In genomic region chr13:36731016-36731930, GRCm38 (mm10) we compare ENCODE assay signal across 8 mouse cellular contexts. TPM values are rescaled to one million over a fixed set of nuclear protein-coding genes. Genes with fewer than 3 reads are reported as not detected.
A peak's percentile ranks its signal among the peaks of the same experiment; 100 is the strongest.
DNase-seq lines count a peak whose midpoint lies in the region; ATAC-seq and TF ChIP-seq lines count a peak whose summit lies in the region.

No protein-coding gene starts in this region.

- no peak overlapping the region for H3K27ac ChIP-seq in ES-Bruce4 (ENCODE audit: insufficient read depth, low read length)
- H3K27ac ChIP-seq in midbrain, embryonic 11.5 days (ENCODE audit: low read depth, low read length), result peak overlapping the region; percentile 63
- H3K27ac ChIP-seq in stomach, postnatal 0 days (replicated peaks), result no peak overlapping the region

- no peaks in the 10 kb centered on the region for H3K4me1 ChIP-seq in ES-Bruce4 (ENCODE audit: control insufficient read depth, insufficient read depth, low read length)
- H3K4me1 ChIP-seq in midbrain, embryonic 11.5 days (ENCODE audit: control insufficient read depth, insufficient read depth, low read length), result peaks cover 6% of the 10 kb centered on the region
- peaks cover 4% of the 10 kb centered on the region; the same call in 1 of the 2 replicates for H3K4me1 ChIP-seq in stomach, postnatal 0 days (replicated peaks; ENCODE audit: control insufficient read depth, insufficient read depth)

- H3K79me2 ChIP-seq in C2C12 (ENCODE audit: control insufficient read depth, insufficient read depth), result peaks cover 28% of the 10 kb centered on the region

- no peaks in the 10 kb centered on the region for H3K9me3 ChIP-seq in ES-Bruce4 (replicated peaks; ENCODE audit: control insufficient read depth, insufficient read depth, low read length, poor library complexity, severe bottlenecking)
- H3K9me3 ChIP-seq in midbrain, embryonic 11.5 days (ENCODE audit: control insufficient read depth, low read length), result no peaks in the 10 kb centered on the region
- no peaks in the 10 kb centered on the region for H3K9me3 ChIP-seq in stomach, postnatal 0 days (ENCODE audit: control insufficient read depth, low read length)

- intact Hi-C loops in heart, postnatal 10 days (cut with DNase I), result loop anchor here (10.0 kb wide), 1 partner anchor 616 kb away; the partner anchor contains the start of genes Fars2 and Lyrm4

- peak; percentile 72 for DNase-seq in embryo, embryonic 11 days
- peak; percentile 44 to 57 for DNase-seq in heart, postnatal 10 days
- peak; percentile 56 to 61 for DNase-seq in layer of hippocampus, postnatal 14 days (ENCODE audit: low spot score in 2 of 2)
- DNase-seq in midbrain, embryonic 11.5 days (ENCODE audit: low spot score, missing footprints), result peak; percentile 96
- peak; percentile 36 for DNase-seq in stomach, postnatal 0 days (ENCODE audit: low spot score)
- no peak for DNase-seq in urinary bladder, postnatal 10 days (ENCODE audit: low spot score)

- TF ChIP-seq POLR2A in ES-Bruce4 (IDR thresholded peaks at IDR 0.05; ENCODE audit: insufficient read depth, low read length), result no peak

- no peak for ATAC-seq in midbrain, embryonic 11.5 days (ENCODE audit: low FRiP score)
- no peak for ATAC-seq in stomach, postnatal 0 days (ENCODE audit: low FRiP score, low TSS enrichment)

- no peak overlapping the region for H3ac ChIP-seq in C2C12 (ENCODE audit: control insufficient read depth, insufficient read length, low read depth)

- no peaks in the 10 kb centered on the region for H3K36me3 ChIP-seq in C2C12 (ENCODE audit: control insufficient read depth, insufficient read depth)
- no peaks in the 10 kb centered on the region for H3K36me3 ChIP-seq in ES-Bruce4 (ENCODE audit: control insufficient read depth, insufficient read depth, low read length, poor library complexity, severe bottlenecking)
- no peaks in the 10 kb centered on the region for H3K36me3 ChIP-seq in midbrain, embryonic 11.5 days (ENCODE audit: control insufficient read depth, insufficient read depth, low read length)
- no peaks in the 10 kb centered on the region for H3K36me3 ChIP-seq in stomach, postnatal 0 days (ENCODE audit: control insufficient read depth, insufficient read depth, low read length)

- no peak for TF ChIP-seq EP300 in ES-Bruce4 (IDR thresholded peaks at IDR 0.05; ENCODE audit: insufficient read depth, low read depth, low read length)
- TF ChIP-seq EP300 in stomach, postnatal 0 days (optimal IDR thresholded peaks at IDR 0.05), result no peak

- H3K4me2 ChIP-seq in midbrain, embryonic 11.5 days, result peak overlapping the region; percentile 35
- peak overlapping the region; percentile 31 for H3K4me2 ChIP-seq in stomach, postnatal 0 days (replicated peaks; ENCODE audit: low read depth)

- H3K4me3 ChIP-seq in C2C12 (ENCODE audit: insufficient read depth, poor library complexity, severe bottlenecking), result peak overlapping the region; percentile 26
- H3K4me3 ChIP-seq in ES-Bruce4 (ENCODE audit: low read depth, low read length), result peak overlapping the region; percentile 7; the same call in 1 of the 2 replicates
- peak overlapping the region; percentile 36 for H3K4me3 ChIP-seq in midbrain, embryonic 11.5 days (ENCODE audit: low read depth, low read length)
- H3K4me3 ChIP-seq in stomach, postnatal 0 days (ENCODE audit: low read depth, low read length), result peak overlapping the region; percentile 35

- peaks cover 1% of the 10 kb centered on the region for H3K79me3 ChIP-seq in C2C12 (ENCODE audit: low read depth)

- 1% methylated on average over 34 of the region's 34 CpGs for WGBS in midbrain, embryonic 11.5 days
- 14% methylated on average over 34 of the region's 34 CpGs for WGBS in stomach, postnatal 0 days

- no peak overlapping the region for H3K9ac ChIP-seq in ES-Bruce4 (ENCODE audit: low read depth, poor library complexity, severe bottlenecking)
- H3K9ac ChIP-seq in midbrain, embryonic 11.5 days (ENCODE audit: low read length), result peak overlapping the region; percentile 57
- no peak overlapping the region for H3K9ac ChIP-seq in stomach, postnatal 0 days (ENCODE audit: low read length)

- H3K27me3 ChIP-seq in C2C12 (ENCODE audit: control insufficient read depth, insufficient read depth, insufficient read length) (no peaks in the 10 kb centered on the region), ES-Bruce4 (ENCODE audit: control insufficient read depth, insufficient read depth, low read length, poor library complexity, severe bottlenecking) (peaks cover 48% of the 10 kb centered on the region)
- peaks cover 76% of the 10 kb centered on the region for H3K27me3 ChIP-seq in midbrain, embryonic 11.5 days (ENCODE audit: control insufficient read depth, insufficient read depth, low read length)
- peaks cover 24% of the 10 kb centered on the region for H3K27me3 ChIP-seq in stomach, postnatal 0 days (ENCODE audit: control insufficient read depth, insufficient read depth, low read length)

- TF ChIP-seq CTCF in C2C12 (IDR thresholded peaks at IDR 0.05; ENCODE audit: control insufficient read depth, insufficient read depth, insufficient read length) (no peak), ES-Bruce4 (IDR thresholded peaks at IDR 0.05; ENCODE audit: low read depth, low read length) (no peak)
- TF ChIP-seq CTCF in stomach, postnatal 0 days (IDR thresholded peaks at IDR 0.05; ENCODE audit: low read depth), result no peak

TF ChIP-seq in C2C12, 6 proteins besides CTCF, POLR2A, EP300 and RAD21:
- TF ChIP-seq CEBPB (IDR thresholded peaks at IDR 0.05; ENCODE audit: low read depth), result no peak
- no peak for TF ChIP-seq MYOD1 (IDR thresholded peaks at IDR 0.05; ENCODE audit: control insufficient read depth, insufficient read length, low read depth)
- TF ChIP-seq FOSL1 (IDR thresholded peaks at IDR 0.05; ENCODE audit: insufficient read depth, low read length, poor library complexity, severe bottlenecking), result no peak
- no peak for TF ChIP-seq MAX (IDR thresholded peaks at IDR 0.05)
- TF ChIP-seq USF1 (IDR thresholded peaks at IDR 0.05; ENCODE audit: low read depth), result no peak
- TF ChIP-seq MYOG (IDR thresholded peaks at IDR 0.05; ENCODE audit: control insufficient read depth, extremely low read depth, insufficient read length), result no peak

RNA-seq across cellular contexts. Expression of gene Nrn1, which starts 3.7 kb away (rescaled TPM):
- polyA plus RNA-seq in C2C12 (2012; fragmentation: generic; extraction: Trizol) (10.5 TPM), ES-Bruce4 (2011; ENCODE audit: insufficient read depth, insufficient read length, low read depth, missing spikeins) (1.9 and 2.4 TPM in 2 replicates)
- total RNA-seq in heart, postnatal 10 days (2021), result 1 to 10 TPM in 1 of 2 experiments, under 1 TPM in 1; 0.94 to 1.1 TPM
- total RNA-seq in layer of hippocampus, postnatal 14 days (2021), result 100 to 1,000 TPM; 243 to 245 TPM
- polyA plus RNA-seq in midbrain, embryonic 11.5 days (2014; fragmentation: Nextera tagmentation; extraction: Ambion mirVana), result 52.7 and 53.5 TPM in 2 replicates
- polyA plus RNA-seq in stomach, postnatal 0 days (2015; fragmentation: Nextera tagmentation; extraction: Ambion mirVana), result 1.6 and 1.8 TPM in 2 replicates
